Comparison of ENCODE assay signal across 10 mouse cellular contexts in genomic region chr13:29014827-29015604, GRCm38 (mm10).
DNase-seq lines count a peak whose midpoint lies in the region; ATAC-seq lines count a peak whose summit lies in the region.
"Had no signal": no experiment of that assay in that cellular context is flagged by ENCODE, and none has a peak within 500 bp of the region (broad histone marks: within the 10 kb centered on the region; RNA-seq: fewer than 3 reads in every experiment).

No protein-coding gene starts in this region.

- peak overlapping the region; percentile 49 for H3K9ac ChIP-seq in forebrain, embryonic 16.5 days (replicated peaks; ENCODE audit: low read depth, low read length)
- H3K9ac ChIP-seq in midbrain, embryonic 13.5 days (replicated peaks), result peak overlapping the region; percentile 36

- DNase-seq in frontal cortex, postnatal 14 days (ENCODE audit: low spot score in 2 of 2), result no peak
- peak; percentile 22 for DNase-seq in cerebellum, adult 8-10 months
- DNase-seq in spleen, postnatal 4 days (ENCODE audit: low spot score in 2 of 2), result no peak
- no peak for DNase-seq in limb, embryonic 10.5 days (ENCODE audit: low spot score)
- DNase-seq in liver, result no peak

- no peaks in the 10 kb centered on the region; the same call in 1 of the 2 replicates for H3K9me3 ChIP-seq in forebrain, embryonic 16.5 days (ENCODE audit: control insufficient read depth, low read length)
- H3K9me3 ChIP-seq in midbrain, embryonic 13.5 days, result no peaks in the 10 kb centered on the region
- H3K9me3 ChIP-seq in limb, embryonic 10.5 days (replicated peaks), result no peaks in the 10 kb centered on the region

- peaks cover 30% of the 10 kb centered on the region for H3K4me1 ChIP-seq in forebrain, embryonic 16.5 days (replicated peaks; ENCODE audit: control insufficient read depth, insufficient read depth, low read length)
- peaks cover 42% of the 10 kb centered on the region for H3K4me1 ChIP-seq in midbrain, embryonic 13.5 days (replicated peaks)
- peaks cover 5% of the 10 kb centered on the region; the same call in 1 of the 2 replicates for H3K4me1 ChIP-seq in limb, embryonic 10.5 days

- H3K27me3 ChIP-seq in forebrain, embryonic 16.5 days (replicated peaks; ENCODE audit: control insufficient read depth, insufficient read depth, low read length), result no peaks in the 10 kb centered on the region
- H3K27me3 ChIP-seq in midbrain, embryonic 13.5 days, result no peaks in the 10 kb centered on the region
- no peaks in the 10 kb centered on the region for H3K27me3 ChIP-seq in limb, embryonic 10.5 days (ENCODE audit: low read depth, poor library complexity, severe bottlenecking)

- WGBS in forebrain, embryonic 16.5 days, result 6% methylated on average over 13 of the region's 13 CpGs
- WGBS in midbrain, embryonic 13.5 days, result 6% methylated on average over 13 of the region's 13 CpGs
- 58% methylated on average over 13 of the region's 13 CpGs for WGBS in limb, embryonic 10.5 days

- peak; percentile 28; the same call in 1 of the 2 replicates for ATAC-seq in frontal cortex, adult (ENCODE audit: low TSS enrichment)
- ATAC-seq in forebrain, embryonic 16.5 days, result peak; percentile 75
- ATAC-seq in midbrain, embryonic 13.5 days, result peak; percentile 84

- no peaks in the 10 kb centered on the region for H3K36me3 ChIP-seq in forebrain, embryonic 16.5 days (ENCODE audit: control insufficient read depth, insufficient read depth)
- no peaks in the 10 kb centered on the region for H3K36me3 ChIP-seq in midbrain, embryonic 13.5 days
- H3K36me3 ChIP-seq in limb, embryonic 10.5 days, result no peaks in the 10 kb centered on the region

- H3K4me2 ChIP-seq in forebrain, embryonic 16.5 days (ENCODE audit: low read length), result peak overlapping the region; percentile 49
- peak overlapping the region; percentile 48 for H3K4me2 ChIP-seq in midbrain, embryonic 13.5 days (replicated peaks)

- H3K4me3 ChIP-seq in forebrain, embryonic 16.5 days (replicated peaks; ENCODE audit: low read length), result peak overlapping the region; percentile 23
- H3K4me3 ChIP-seq in midbrain, embryonic 13.5 days (replicated peaks), result peak overlapping the region; percentile 28
- H3K4me3 ChIP-seq in limb, embryonic 10.5 days, result no peak overlapping the region
- H3K4me3 ChIP-seq: erythroblast, embryonic 14.5 days; myocyte had no signal

- H3K27ac ChIP-seq in forebrain, embryonic 16.5 days (ENCODE audit: low read length), result peak overlapping the region; percentile 80
- peak overlapping the region; percentile 94 for H3K27ac ChIP-seq in midbrain, embryonic 13.5 days
- H3K27ac ChIP-seq in limb, embryonic 10.5 days, result no peak overlapping the region

Comparison
In these comparisons a context has a peak if more than half of its experiments do, and no peak if none do; other contexts are left out.
1. ATAC-seq: peak in every context shown above with its lines; median percentile 84 in midbrain, embryonic 13.5 days; 75 in forebrain, embryonic 16.5 days; 28 in frontal cortex, adult.